Comparison of ENCODE assay signal across 7 mouse cellular contexts in the genomic region with DNA sequence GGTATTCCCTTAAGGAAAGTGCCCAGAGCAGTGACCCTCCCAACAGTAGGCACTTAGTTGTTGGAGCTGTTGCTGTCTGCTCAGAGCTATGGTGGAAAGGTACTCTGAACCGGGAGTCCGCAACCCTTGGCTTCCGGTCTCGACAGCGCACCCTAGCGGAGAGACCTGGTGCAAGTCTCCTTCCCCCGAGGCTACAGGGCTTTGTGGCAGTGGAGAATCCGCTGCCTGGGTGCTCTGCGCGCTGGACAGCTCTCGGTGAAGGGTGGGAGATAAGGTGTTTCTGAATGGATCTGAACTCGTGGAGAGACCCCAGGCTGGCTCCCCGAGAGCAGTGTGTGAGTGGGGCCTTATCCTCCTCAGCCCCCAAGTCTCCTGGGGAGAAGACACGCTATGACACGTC. TPM values are rescaled to one million over a fixed set of nuclear protein-coding genes. Genes with fewer than 3 reads are reported as not detected.
A peak's percentile ranks its signal among the peaks of the same experiment; 100 is the strongest.
DNase-seq lines count a peak whose midpoint lies in the region; ATAC-seq lines count a peak whose summit lies in the region.

No protein-coding gene starts in this region.

- peak overlapping the region; percentile 31 for H3K4me3 ChIP-seq in embryonic facial prominence, embryonic 12.5 days
- peak overlapping the region; percentile 39 for H3K4me3 ChIP-seq in limb, embryonic 12.5 days (replicated peaks)
- H3K4me3 ChIP-seq in midbrain, embryonic 13.5 days (replicated peaks) = peak overlapping the region; percentile 32

- H3K36me3 ChIP-seq in embryonic facial prominence, embryonic 12.5 days = no peaks in the 10 kb centered on the region
- H3K36me3 ChIP-seq in limb, embryonic 12.5 days = peaks cover 17% of the 10 kb centered on the region; the same call in 1 of the 2 replicates
- H3K36me3 ChIP-seq in midbrain, embryonic 13.5 days = no peaks in the 10 kb centered on the region

- no peaks in the 10 kb centered on the region for H3K9me3 ChIP-seq in embryonic facial prominence, embryonic 12.5 days
- no peaks in the 10 kb centered on the region for H3K9me3 ChIP-seq in limb, embryonic 12.5 days
- no peaks in the 10 kb centered on the region for H3K9me3 ChIP-seq in midbrain, embryonic 13.5 days

- H3K27me3 ChIP-seq in embryonic facial prominence, embryonic 12.5 days = no peaks in the 10 kb centered on the region
- no peaks in the 10 kb centered on the region for H3K27me3 ChIP-seq in limb, embryonic 12.5 days
- H3K27me3 ChIP-seq in midbrain, embryonic 13.5 days = no peaks in the 10 kb centered on the region

- H3K4me1 ChIP-seq in embryonic facial prominence, embryonic 12.5 days = peaks cover 28% of the 10 kb centered on the region
- peaks cover 50% of the 10 kb centered on the region for H3K4me1 ChIP-seq in limb, embryonic 12.5 days (replicated peaks)
- peaks cover 44% of the 10 kb centered on the region for H3K4me1 ChIP-seq in midbrain, embryonic 13.5 days (replicated peaks)

- peak overlapping the region; percentile 30 for H3K9ac ChIP-seq in embryonic facial prominence, embryonic 12.5 days
- peak overlapping the region; percentile 37 for H3K9ac ChIP-seq in limb, embryonic 12.5 days (replicated peaks)
- peak overlapping the region; percentile 53 for H3K9ac ChIP-seq in midbrain, embryonic 13.5 days (replicated peaks)

- ATAC-seq in embryonic facial prominence, embryonic 12.5 days (ENCODE audit: insufficient number of reproducible peaks, insufficient read depth, low FRiP score, low TSS enrichment) = no peak
- ATAC-seq in limb, embryonic 12.5 days (ENCODE audit: insufficient number of reproducible peaks, insufficient read depth, low FRiP score, low TSS enrichment, low read depth) = peak; percentile 14
- peak; percentile 57 for ATAC-seq in midbrain, embryonic 13.5 days

- 3% methylated on average over 15 of the region's 15 CpGs for WGBS in embryonic facial prominence, embryonic 12.5 days
- 5% methylated on average over 15 of the region's 15 CpGs for WGBS in limb, embryonic 12.5 days
- WGBS in midbrain, embryonic 13.5 days = 3% methylated on average over 15 of the region's 15 CpGs

- 0 out of 2 replicates have a peak overlapping the region, but pooled peaks have one; percentile 60 for H3K27ac ChIP-seq in embryonic facial prominence, embryonic 12.5 days
- 0 out of 2 replicates have a peak overlapping the region, but pooled peaks have one; percentile 4 for H3K27ac ChIP-seq in limb, embryonic 12.5 days
- no peak overlapping the region for H3K27ac ChIP-seq in midbrain, embryonic 13.5 days

- DNase-seq in adrenal gland, postnatal 36 days = peak; percentile 88 to 93
- DNase-seq in heart, adult 18-20 months = peak; percentile 89 to 92
- peak; percentile 79 for DNase-seq in kidney, adult 11 months
- peak; percentile 89 for DNase-seq in spleen, adult 12 weeks (ENCODE audit: low spot score)

- H3K4me2 ChIP-seq in embryonic facial prominence, embryonic 12.5 days (replicated peaks) = peak overlapping the region; percentile 46
- H3K4me2 ChIP-seq in limb, embryonic 12.5 days = peak overlapping the region; percentile 54
- H3K4me2 ChIP-seq in midbrain, embryonic 13.5 days (replicated peaks) = peak overlapping the region; percentile 54

RNA-seq across cellular contexts. Expression of a gene that starts 7.8 kb away (rescaled TPM):
- total RNA-seq in adrenal gland, postnatal 36 days (2021) = 1 to 10 TPM; 2.1 to 2.3 TPM
- 8.3 and 8.7 TPM in 2 replicates for polyA plus RNA-seq in embryonic facial prominence, embryonic 12.5 days (2016; fragmentation: Nextera tagmentation; extraction: Ambion mirVana)
- 1 to 10 TPM; 1.3 to 1.4 TPM for total RNA-seq in heart, adult 18-20 months (2021)
- polyA plus RNA-seq in limb, embryonic 12.5 days (2016; fragmentation: Nextera tagmentation; extraction: Ambion mirVana) = 10.6 and 10.8 TPM in 2 replicates
- 3.8 and 4.0 TPM in 2 replicates for polyA plus RNA-seq in midbrain, embryonic 13.5 days (2015; fragmentation: Nextera tagmentation; extraction: Ambion mirVana)

RNA-seq across cellular contexts. Expression of a gene that starts 26.2 kb away (rescaled TPM):
- total RNA-seq in adrenal gland, postnatal 36 days (2021) = 1 to 10 TPM; 1.7 to 2.1 TPM
- 13.1 and 13.3 TPM in 2 replicates for polyA plus RNA-seq in embryonic facial prominence, embryonic 12.5 days (2016; fragmentation: Nextera tagmentation; extraction: Ambion mirVana)
- total RNA-seq in heart, adult 18-20 months (2021) = 1 to 10 TPM; 7.6 to 9.1 TPM
- polyA plus RNA-seq in limb, embryonic 12.5 days (2016; fragmentation: Nextera tagmentation; extraction: Ambion mirVana) = 9.9 and 11.3 TPM in 2 replicates
- 3.9 and 4.5 TPM in 2 replicates for polyA plus RNA-seq in midbrain, embryonic 13.5 days (2015; fragmentation: Nextera tagmentation; extraction: Ambion mirVana)

RNA-seq across cellular contexts. Expression of a gene that starts 36.7 kb away (rescaled TPM):
- total RNA-seq in adrenal gland, postnatal 36 days (2021) = 10 to 100 TPM; 60.0 to 74.0 TPM
- polyA plus RNA-seq in embryonic facial prominence, embryonic 12.5 days (2016; fragmentation: Nextera tagmentation; extraction: Ambion mirVana) = 612 and 623 TPM in 2 replicates
- total RNA-seq in heart, adult 18-20 months (2021) = 10 to 100 TPM; 58.3 to 64.3 TPM
- 652 and 658 TPM in 2 replicates for polyA plus RNA-seq in limb, embryonic 12.5 days (2016; fragmentation: Nextera tagmentation; extraction: Ambion mirVana)
- 175 and 214 TPM in 2 replicates for polyA plus RNA-seq in midbrain, embryonic 13.5 days (2015; fragmentation: Nextera tagmentation; extraction: Ambion mirVana)
